Comparison of ENCODE assay signal across 8 mouse cellular contexts in genomic region chr6:145179665-145180064, GRCm38 (mm10). TPM values are rescaled to one million over a fixed set of nuclear protein-coding genes. Genes with fewer than 3 reads are reported as not detected.
DNase-seq lines count a peak whose midpoint lies in the region; ATAC-seq and TF ChIP-seq lines count a peak whose summit lies in the region.

No protein-coding gene starts in this region.

- no peaks in the 10 kb centered on the region for H3K9me3 ChIP-seq in intestine, postnatal 0 days (ENCODE audit: control insufficient read depth)
- no peaks in the 10 kb centered on the region for H3K9me3 ChIP-seq in intestine, embryonic 16.5 days (ENCODE audit: control insufficient read depth, low read length)
- H3K9me3 ChIP-seq in embryonic facial prominence, embryonic 11.5 days (replicated peaks; ENCODE audit: control insufficient read depth, low read length) = no peaks in the 10 kb centered on the region
- no peaks in the 10 kb centered on the region for H3K9me3 ChIP-seq in midbrain, postnatal 0 days (ENCODE audit: low read length)

- no peak overlapping the region for H3K9ac ChIP-seq in intestine, postnatal 0 days (ENCODE audit: low read depth, low read length)
- H3K9ac ChIP-seq in intestine, embryonic 16.5 days (ENCODE audit: low read depth, low read length) = no peak overlapping the region
- no peak overlapping the region for H3K9ac ChIP-seq in embryonic facial prominence, embryonic 11.5 days (replicated peaks; ENCODE audit: low read length)
- H3K9ac ChIP-seq in midbrain, postnatal 0 days (replicated peaks; ENCODE audit: low read length, poor library complexity, severe bottlenecking) = no peak overlapping the region

- no peaks in the 10 kb centered on the region for H3K27me3 ChIP-seq in intestine, postnatal 0 days (replicated peaks; ENCODE audit: control insufficient read depth, insufficient read depth, low read length)
- no peaks in the 10 kb centered on the region for H3K27me3 ChIP-seq in intestine, embryonic 16.5 days (replicated peaks; ENCODE audit: control insufficient read depth, insufficient read depth, low read length)
- no peaks in the 10 kb centered on the region for H3K27me3 ChIP-seq in embryonic facial prominence, embryonic 11.5 days (ENCODE audit: control insufficient read depth, insufficient read depth, low read length)
- peaks cover 8% of the 10 kb centered on the region for H3K27me3 ChIP-seq in midbrain, postnatal 0 days (ENCODE audit: insufficient read depth, low read length)

- peak; percentile 82 for TF ChIP-seq CTCF in intestine, postnatal 0 days (IDR thresholded peaks at IDR 0.05; ENCODE audit: low read depth)
- TF ChIP-seq CTCF in midbrain, postnatal 0 days (IDR thresholded peaks at IDR 0.05) = peak; percentile 74

- no peak for ATAC-seq in intestine, postnatal 0 days
- no peak for ATAC-seq in intestine, embryonic 16.5 days
- no peak for ATAC-seq in embryonic facial prominence, embryonic 11.5 days (replicated peaks; ENCODE audit: insufficient number of reproducible peaks, low FRiP score, low TSS enrichment, low read depth)
- ATAC-seq in midbrain, postnatal 0 days (ENCODE audit: low FRiP score) = no peak

- 0 out of 2 replicates have a peak, but pooled peaks cover 4% of the 10 kb centered on the region for H3K4me1 ChIP-seq in intestine, postnatal 0 days (replicated peaks; ENCODE audit: control insufficient read depth, insufficient read depth, low read length)
- H3K4me1 ChIP-seq in intestine, embryonic 16.5 days (ENCODE audit: control insufficient read depth, insufficient read depth, low read length) = peaks cover 7% of the 10 kb centered on the region
- no peaks in the 10 kb centered on the region for H3K4me1 ChIP-seq in embryonic facial prominence, embryonic 11.5 days (ENCODE audit: control insufficient read depth, insufficient read depth, low read length)
- H3K4me1 ChIP-seq in midbrain, postnatal 0 days (ENCODE audit: insufficient read depth, low read length) = no peaks in the 10 kb centered on the region

- no peak overlapping the region for H3K4me3 ChIP-seq in intestine, postnatal 0 days (ENCODE audit: low read depth, low read length)
- H3K4me3 ChIP-seq in intestine, embryonic 16.5 days (ENCODE audit: low read length) = no peak overlapping the region
- no peak overlapping the region for H3K4me3 ChIP-seq in embryonic facial prominence, embryonic 11.5 days (ENCODE audit: low read depth, low read length)
- no peak overlapping the region for H3K4me3 ChIP-seq in midbrain, postnatal 0 days (ENCODE audit: low read depth, low read length)

- peak; percentile 79 for DNase-seq in CD4-positive, CD25-positive, alpha-beta regulatory T cell, adult 2 months (ENCODE audit: low read depth, low spot score)
- DNase-seq in adrenal gland, adult 18-20 months (ENCODE audit: low spot score in 2 of 2) = peak; percentile 47
- DNase-seq in embryonic facial prominence, embryonic 11.5 days (ENCODE audit: low spot score) = peak; percentile 77
- peak; percentile 63 for DNase-seq in kidney, postnatal 14 days
- peak; percentile 51 for DNase-seq in midbrain, postnatal 0 days (ENCODE audit: low spot score)
- peak; percentile 92 for DNase-seq in thymus, postnatal 4 days

- H3K4me2 ChIP-seq in intestine, postnatal 0 days (replicated peaks; ENCODE audit: low read depth) = no peak overlapping the region
- H3K4me2 ChIP-seq in intestine, embryonic 16.5 days (ENCODE audit: low read depth, low read length) = no peak overlapping the region
- H3K4me2 ChIP-seq in embryonic facial prominence, embryonic 11.5 days (ENCODE audit: low read depth, low read length) = no peak overlapping the region
- H3K4me2 ChIP-seq in midbrain, postnatal 0 days (ENCODE audit: low read depth, low read length, poor library complexity, severe bottlenecking) = no peak overlapping the region

- no peaks in the 10 kb centered on the region for H3K36me3 ChIP-seq in intestine, postnatal 0 days (ENCODE audit: control insufficient read depth, insufficient read depth)
- H3K36me3 ChIP-seq in intestine, embryonic 16.5 days (ENCODE audit: control insufficient read depth, insufficient read depth, low read length) = no peaks in the 10 kb centered on the region
- H3K36me3 ChIP-seq in embryonic facial prominence, embryonic 11.5 days (replicated peaks; ENCODE audit: control insufficient read depth, insufficient read depth, low read depth, low read length) = no peaks in the 10 kb centered on the region
- no peaks in the 10 kb centered on the region for H3K36me3 ChIP-seq in midbrain, postnatal 0 days (ENCODE audit: insufficient read depth, low read length)

- 48% methylated on average over 6 of the region's 6 CpGs for WGBS in intestine, postnatal 0 days
- 44% methylated on average over 6 of the region's 6 CpGs for WGBS in intestine, embryonic 16.5 days
- WGBS in embryonic facial prominence, embryonic 11.5 days = 28% methylated on average over 6 of the region's 6 CpGs
- WGBS in midbrain, postnatal 0 days = 23% methylated on average over 6 of the region's 6 CpGs

- no peak overlapping the region for H3K27ac ChIP-seq in intestine, postnatal 0 days (ENCODE audit: low read depth, low read length)
- no peak overlapping the region for H3K27ac ChIP-seq in intestine, embryonic 16.5 days (ENCODE audit: low read length)
- H3K27ac ChIP-seq in embryonic facial prominence, embryonic 11.5 days (replicated peaks; ENCODE audit: low read depth, low read length) = no peak overlapping the region
- no peak overlapping the region for H3K27ac ChIP-seq in midbrain, postnatal 0 days (ENCODE audit: low read depth, low read length)

RNA-seq across cellular contexts. Expression of gene Casc1, which starts 31.1 kb away (rescaled TPM):
- polyA plus RNA-seq in intestine, postnatal 0 days (2015; fragmentation: Nextera tagmentation; extraction: Ambion mirVana) = 0.08 TPM in 2 replicates
- 0.22 and 0.23 TPM in 2 replicates for polyA plus RNA-seq in intestine, embryonic 16.5 days (2015; fragmentation: Nextera tagmentation; extraction: Ambion mirVana)
- total RNA-seq in adrenal gland, adult 18-20 months (2021) = under 1 TPM; 0.17 to 0.48 TPM
- 0.13 TPM in 2 replicates for polyA plus RNA-seq in embryonic facial prominence, embryonic 11.5 days (2014; fragmentation: Nextera tagmentation; extraction: Ambion mirVana)
- 2.2 and 2.8 TPM in 2 replicates for total RNA-seq in midbrain, postnatal 0 days (2014; rRNA removed)
- polyA plus RNA-seq in midbrain, postnatal 0 days (2015; fragmentation: Nextera tagmentation; extraction: Ambion mirVana) = 0.58 and 1.0 TPM in 2 replicates

RNA-seq across cellular contexts. Expression of gene Etfrf1, which starts 31.3 kb away (rescaled TPM):
- polyA plus RNA-seq in intestine, postnatal 0 days (2015; fragmentation: Nextera tagmentation; extraction: Ambion mirVana) = 48.8 and 49.5 TPM in 2 replicates
- 53.9 and 56.0 TPM in 2 replicates for polyA plus RNA-seq in intestine, embryonic 16.5 days (2015; fragmentation: Nextera tagmentation; extraction: Ambion mirVana)
- total RNA-seq in adrenal gland, adult 18-20 months (2021) = 100 to 1,000 TPM; 113 to 164 TPM
- 29.8 and 33.2 TPM in 2 replicates for polyA plus RNA-seq in embryonic facial prominence, embryonic 11.5 days (2014; fragmentation: Nextera tagmentation; extraction: Ambion mirVana)
- 11.9 and 12.2 TPM in 2 replicates for total RNA-seq in midbrain, postnatal 0 days (2014; rRNA removed)
- polyA plus RNA-seq in midbrain, postnatal 0 days (2015; fragmentation: Nextera tagmentation; extraction: Ambion mirVana) = 27.9 TPM in 2 replicates
